Mouse (Mus musculus): ENCODE measurements at regions not wholly inside any gene's neighbourhood (a gene's known extent, or its start where the extent isn't known, plus 50 kb on each side); places are given as distances from the start of the nearest gene placed in this dataset.

- no peak for TF ChIP-seq CTCF (IDR thresholded peaks at IDR 0.05; ENCODE audit: borderline replicate concordance, insufficient read depth, low read depth, low read length)
- TF ChIP-seq POLR2A (IDR thresholded peaks at IDR 0.05; ENCODE audit: borderline replicate concordance, insufficient read depth, low read length): no peak
These were observed 235.5 kb downstream of the Snx19 start for GRCm38 (mm10) chr9:30662456-30662855.

All from cerebellum, adult 2 months (tissue).